Mouse (Mus musculus) A20 (cell line): ENCODE measurements at regions not wholly inside any gene's neighbourhood (a gene's known extent, or its start where the extent isn't known, plus 50 kb on each side); places are given as distances from the start of the nearest gene placed in this dataset.
A peak's percentile ranks its signal among the peaks of the same experiment; 100 is the strongest.
"Not testable (repeated sequence)": the region's sequence is repeated elsewhere in the genome, so short reads cannot be mapped to it uniquely, and the experiment has no call there.

Source experiments
- DNase-seq: peaks from one replicate; pipeline ENCODE4 v3.0.0-alpha.2; 2011; ENCODE audit warnings: low read depth, low spot score

- peak; percentile 54 for DNase-seq
These were observed 536.5 kb downstream of the Amd2 start for GRCm38 (mm10) chr10:35175161-35175560.

DNA sequence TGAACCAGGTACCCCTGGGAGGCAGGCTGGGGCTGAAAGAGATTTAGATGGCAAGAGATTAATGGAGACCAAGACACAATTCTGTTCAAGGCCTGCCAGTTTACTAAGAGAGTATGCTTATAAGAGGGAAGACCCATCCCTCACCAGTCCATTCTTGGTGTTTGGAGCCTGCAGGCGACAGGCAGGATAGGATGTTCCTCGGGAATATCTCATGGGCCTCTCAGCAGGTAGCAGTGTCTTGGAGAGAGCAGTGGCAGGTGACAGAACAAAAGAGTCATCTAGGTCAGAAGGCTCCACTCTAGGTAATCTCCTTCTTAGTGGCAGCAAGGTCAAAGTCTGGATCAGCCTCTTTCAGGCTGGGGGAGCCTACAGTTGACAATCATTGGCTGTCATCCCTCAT is 555.5 kb downstream of the Amd2 start:
- DNase-seq: not testable (repeated sequence)

DNA sequence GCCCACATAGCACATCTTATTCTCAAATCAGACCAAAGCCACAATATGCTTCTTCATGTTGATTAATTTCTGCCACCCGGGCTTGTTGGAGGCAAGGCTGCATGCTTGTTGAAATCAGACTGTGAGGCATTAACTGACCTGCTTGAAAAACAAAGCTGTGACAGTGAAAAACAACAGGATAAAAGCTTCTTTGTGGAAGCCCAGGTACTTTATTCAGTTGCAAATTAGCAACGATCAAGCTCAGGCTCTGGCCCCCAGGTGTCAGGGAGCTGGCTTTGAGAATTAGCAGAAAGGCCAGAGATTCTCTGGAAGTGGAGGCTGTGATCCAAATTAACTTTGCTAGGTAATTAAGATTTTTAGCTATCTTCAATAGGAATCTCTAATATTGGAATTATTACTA is 560.4 kb downstream of the Amd2 start:
- DNase-seq: not testable (repeated sequence)

DNA sequence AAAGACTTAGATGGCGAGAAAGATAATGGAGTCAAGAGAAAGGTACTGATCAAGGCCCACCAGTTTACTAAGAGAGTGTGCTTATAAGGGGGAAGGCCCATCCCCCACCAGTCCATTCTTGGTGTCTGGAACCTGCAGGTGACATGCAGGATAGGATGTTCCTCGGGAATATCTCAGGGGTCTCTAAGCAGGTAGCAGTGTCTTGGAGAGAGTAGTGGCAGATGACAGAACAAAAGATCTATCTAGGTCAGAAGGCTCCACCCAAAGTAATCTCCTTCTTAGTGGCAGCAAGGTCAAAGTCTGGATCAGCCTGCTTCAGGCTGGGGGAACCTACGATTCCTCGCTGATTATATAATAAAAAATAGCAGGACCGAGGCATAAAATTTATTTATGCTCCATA is 561.0 kb downstream of the Amd2 start:
- no peak for DNase-seq

DNA sequence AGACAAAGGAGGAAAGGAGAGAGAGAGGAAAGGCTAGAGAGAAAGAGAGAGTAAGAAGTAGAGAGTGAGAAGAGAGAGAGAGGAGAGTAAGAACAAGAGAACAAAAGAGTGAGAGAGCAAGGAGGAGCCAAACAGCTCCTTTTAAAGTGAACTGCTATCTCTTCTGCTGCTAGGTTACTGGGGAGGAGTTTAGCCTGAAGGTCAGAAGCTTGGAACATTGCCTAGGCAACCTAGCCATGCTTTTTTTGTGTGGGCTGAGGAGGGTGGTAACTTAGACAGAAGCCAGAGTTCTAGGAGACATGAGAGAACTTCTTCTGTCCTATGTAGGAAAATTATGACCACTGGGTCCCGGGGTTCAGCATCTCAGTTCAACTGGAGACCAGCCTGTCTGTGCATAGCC is 562.4 kb downstream of the Amd2 start:
- no peak for DNase-seq

DNA sequence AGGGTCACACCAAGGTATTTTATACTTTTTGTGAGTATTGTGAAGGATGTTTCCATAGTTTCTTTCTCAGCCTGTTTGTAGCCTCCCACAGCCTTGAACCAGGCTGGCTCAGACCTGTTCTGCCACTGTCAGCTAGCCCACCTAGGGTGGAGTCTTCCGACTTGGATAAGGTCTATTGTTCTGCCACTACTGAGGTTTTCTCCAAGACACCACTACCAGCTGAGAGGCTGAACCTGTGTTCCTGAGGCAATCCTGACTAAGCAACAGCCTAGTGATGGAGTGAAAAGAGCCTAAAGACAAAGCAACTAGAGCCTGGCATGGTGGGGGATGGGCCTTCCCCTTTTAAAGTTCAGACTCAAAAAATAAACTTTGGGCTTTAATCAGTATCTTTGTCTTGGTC is 580.5 kb downstream of the Amd2 start:
- no peak for DNase-seq
